Mouse (Mus musculus): ENCODE results near the gene A4gnt.
"Not testable (repeated sequence)": the region's sequence is repeated elsewhere in the genome, so short reads cannot be mapped to it uniquely, and the experiment has no call there.

The A4gnt gene

DNA sequence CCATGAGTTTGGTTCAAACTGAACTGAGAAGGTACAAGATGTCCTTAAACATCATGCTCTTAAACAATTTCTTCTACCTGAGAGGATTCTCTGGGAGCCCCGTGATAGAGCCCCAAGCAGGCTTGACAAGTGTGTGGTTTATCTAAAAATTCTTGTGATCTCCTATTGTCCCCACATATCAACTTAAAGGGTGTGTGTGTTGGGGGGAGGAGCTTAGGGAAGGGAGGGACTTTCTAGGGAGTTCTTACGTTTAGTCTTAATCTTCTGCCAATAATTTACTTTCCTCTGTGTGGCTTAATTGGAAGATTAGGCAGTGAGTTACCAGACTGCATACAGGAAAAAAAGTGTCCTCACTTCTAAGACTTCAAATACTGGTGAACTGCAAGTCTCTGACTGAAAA, at the start of gene A4gnt:
TSS of gene A4gnt (plus strand) at position 301 of the 400 bp plus-strand sequence.
- DNase-seq (ENCODE audit: extremely low spot score, low spot score) = no peak

DNA sequence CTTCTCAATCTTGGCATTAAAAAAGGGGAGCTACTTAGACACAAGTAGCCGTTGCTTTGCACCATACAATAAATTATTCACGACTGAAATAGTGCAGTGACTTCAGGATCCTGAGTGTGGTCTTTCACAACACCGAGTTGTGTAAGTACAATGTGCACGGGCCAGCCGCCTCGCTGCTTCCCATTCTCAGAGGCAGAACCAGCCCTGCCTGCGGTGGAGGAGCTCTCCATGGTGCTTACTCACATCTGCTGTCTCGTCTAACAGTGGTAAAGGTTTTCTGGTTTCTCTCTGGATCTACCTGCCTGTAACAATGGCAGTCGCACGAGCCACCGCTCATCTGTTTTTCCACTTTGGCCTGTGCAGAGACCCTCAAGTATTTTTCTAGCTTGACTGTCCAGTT, 48.6 kb upstream of the A4gnt start:
- DNase-seq (ENCODE audit: extremely low spot score, low spot score) = peak; percentile 53

DNA sequence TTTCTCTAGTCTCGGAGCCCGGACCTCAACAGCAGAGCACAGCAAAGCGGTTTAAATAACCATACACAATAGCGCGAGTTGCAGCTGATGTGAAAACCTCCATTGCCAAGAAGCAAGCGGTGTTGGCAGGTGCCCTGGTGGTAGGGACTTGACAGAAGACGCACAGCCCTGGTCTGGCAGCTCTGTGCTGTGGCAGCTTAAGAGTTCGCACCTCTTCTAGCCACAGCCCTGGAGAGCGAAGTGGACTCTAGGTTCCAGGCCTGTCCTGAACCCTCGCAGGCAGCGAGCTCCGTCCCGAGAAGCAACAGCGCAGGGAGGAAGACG, 44.3 kb upstream of the A4gnt start:
- DNase-seq (ENCODE audit: extremely low spot score, low spot score) = no peak

- peak; percentile 91 for DNase-seq (ENCODE audit: extremely low spot score, low spot score)
These were observed 43.8 kb upstream of the A4gnt start, which contains the start of gene Armc8 for GRCm38 (mm10) chr9:99568347-99569070. Gene Armc8, minus strand, starts transcription at chr9:99568899.

DNA sequence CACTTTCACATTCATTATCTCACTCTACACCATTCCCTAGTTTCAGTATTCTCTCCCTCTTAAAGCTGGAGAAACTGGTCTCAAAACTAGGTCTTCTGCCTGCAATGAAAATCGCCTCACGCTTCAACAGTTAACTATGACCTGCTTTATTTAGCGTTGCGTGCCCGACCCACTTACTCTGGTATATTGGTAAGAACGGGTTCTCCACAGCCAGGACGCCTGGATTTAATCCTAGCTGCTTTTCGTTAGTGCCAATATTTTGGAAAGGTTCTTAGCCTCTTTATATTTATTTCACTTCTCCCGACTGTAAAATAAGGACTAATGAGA, 43.3 kb upstream of the A4gnt start:
- peak; percentile 32 for DNase-seq (ENCODE audit: extremely low spot score, low spot score)

DNA sequence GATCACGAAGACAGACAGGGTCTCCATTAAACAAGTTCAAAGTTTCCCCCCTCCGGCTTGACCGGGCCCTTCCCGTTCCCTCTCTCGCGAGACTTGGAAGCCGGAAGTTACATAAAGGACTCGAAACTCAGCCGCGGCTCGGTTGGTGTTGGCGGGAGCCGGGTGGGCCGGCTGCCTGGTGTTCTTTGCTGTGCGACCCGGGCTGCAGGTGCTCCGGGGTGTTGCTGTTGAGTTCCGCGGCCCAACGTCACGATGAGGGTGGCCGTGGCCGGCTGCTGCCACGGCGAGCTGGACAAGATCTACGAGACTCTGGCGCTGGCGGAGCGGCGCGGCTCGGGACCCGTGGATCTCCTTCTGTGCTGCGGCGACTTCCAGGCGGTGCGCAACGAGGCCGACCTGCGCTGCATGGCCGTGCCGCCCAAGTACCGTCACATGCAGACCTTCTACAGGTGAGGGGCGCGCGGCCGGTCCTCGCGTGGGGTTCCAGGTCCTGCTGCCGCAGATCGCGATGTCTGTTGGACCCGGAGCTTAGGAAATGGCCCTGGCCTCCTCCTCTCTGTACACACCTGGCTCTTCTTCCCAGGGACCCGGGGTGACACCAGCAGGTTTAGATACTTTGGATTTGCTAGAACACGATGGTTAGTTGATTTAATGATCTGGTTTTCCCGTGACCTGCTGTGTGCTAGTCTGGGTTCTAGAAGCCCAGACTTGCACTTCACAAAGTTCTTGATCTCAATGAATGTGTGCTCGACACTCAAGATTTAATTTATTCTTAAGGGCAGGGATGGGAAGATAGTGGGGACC, 36.4 kb upstream of the A4gnt start, which contains the start of gene Dbr1:
TSS of gene Dbr1 (plus strand) at position 123 of the 804 bp plus-strand sequence.
- DNase-seq (ENCODE audit: extremely low spot score, low spot score) = peak; percentile 92

DNA sequence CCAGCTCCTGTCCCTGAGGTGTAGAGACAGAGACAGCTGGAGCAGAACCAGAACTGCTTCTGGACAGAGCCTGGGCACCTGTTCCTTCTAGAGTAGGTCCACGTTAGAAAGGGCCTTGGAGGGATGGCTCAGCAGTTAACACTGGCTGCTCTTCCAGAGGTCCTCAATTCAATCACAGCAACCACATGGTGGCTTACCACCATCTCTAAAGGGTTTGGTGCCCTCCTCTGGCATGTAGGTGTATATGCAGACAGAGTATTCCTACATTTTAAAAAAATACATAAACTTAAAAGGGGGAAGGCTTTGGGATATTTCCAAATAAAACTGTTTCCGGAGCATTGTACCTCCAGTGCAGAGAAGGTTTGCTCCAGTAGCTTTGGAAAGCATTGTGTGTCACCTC, 31.6 kb upstream of the A4gnt start:
- DNase-seq (ENCODE audit: extremely low spot score, low spot score) = peak; percentile 36

GRCm38 (mm10) chr9:99587505-99588202, 24.6 kb upstream of the A4gnt start:
- DNase-seq (ENCODE audit: extremely low spot score, low spot score) = peak; percentile 71

- DNase-seq (ENCODE audit: extremely low spot score, low spot score) = no peak
These were observed 21.2 kb upstream of the A4gnt start for GRCm38 (mm10) chr9:99591144-99591543.

DNA sequence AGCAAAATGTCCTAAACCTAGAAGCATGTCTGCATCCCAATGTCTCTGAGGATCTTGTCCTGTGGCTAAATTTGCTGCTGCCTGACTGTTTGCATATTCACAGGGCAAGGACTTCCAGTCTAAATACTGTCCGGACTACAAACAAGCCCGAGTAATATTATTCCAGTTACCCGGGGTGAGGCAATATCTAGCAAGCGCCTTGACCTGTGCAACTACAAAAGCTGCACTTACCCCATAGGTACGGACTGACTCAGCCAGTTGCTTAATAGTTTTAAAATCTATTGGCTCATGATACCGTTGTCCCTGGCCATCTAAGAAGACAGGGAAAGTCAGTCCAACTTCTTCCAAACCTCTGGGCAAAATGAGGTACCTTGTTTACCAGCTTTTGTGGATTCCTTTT, 13.2 kb upstream of the A4gnt start:
- not testable (repeated sequence) for DNase-seq (ENCODE audit: extremely low spot score, low spot score)

DNA sequence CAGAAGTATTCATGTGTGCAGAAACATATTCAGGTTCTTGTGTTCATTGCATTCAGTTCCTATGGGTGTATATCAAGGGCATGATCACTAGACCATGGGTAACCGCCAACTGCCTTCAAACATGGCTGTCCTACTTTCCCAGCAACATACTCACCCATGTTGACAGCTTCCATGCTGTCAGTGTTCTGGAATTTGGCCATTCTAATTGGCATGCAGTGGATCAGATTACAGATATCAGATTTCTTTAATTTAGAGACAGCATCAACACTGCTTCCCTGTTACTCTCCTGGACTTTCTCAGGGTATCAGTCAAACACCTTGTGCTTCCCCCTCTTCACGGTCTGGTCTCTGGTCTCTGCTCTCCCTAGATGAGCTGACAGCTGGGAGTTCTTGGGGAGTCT, 8.7 kb upstream of the A4gnt start:
- no peak for DNase-seq (ENCODE audit: extremely low spot score, low spot score)

DNA sequence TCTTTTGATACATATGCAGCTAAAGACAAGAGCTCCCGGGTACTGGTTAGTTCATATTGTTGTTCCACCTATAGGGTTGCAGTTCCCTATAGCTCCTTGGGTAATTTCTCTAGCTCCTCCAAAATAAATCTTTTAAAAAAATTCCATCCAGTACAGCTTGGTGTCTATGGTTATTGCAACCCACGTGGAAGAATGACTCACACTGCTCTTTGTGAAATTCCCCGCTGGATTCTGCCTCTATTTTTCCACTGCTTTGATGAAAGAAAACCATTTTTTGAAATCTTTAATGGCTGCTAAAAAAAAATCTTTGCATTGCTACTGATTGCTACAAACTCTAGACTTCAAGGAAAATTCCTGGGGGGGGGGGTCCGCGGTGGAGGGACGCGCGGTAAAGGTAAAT, 7.4 kb downstream of the A4gnt start:
- no peak for DNase-seq (ENCODE audit: extremely low spot score, low spot score)

DNA sequence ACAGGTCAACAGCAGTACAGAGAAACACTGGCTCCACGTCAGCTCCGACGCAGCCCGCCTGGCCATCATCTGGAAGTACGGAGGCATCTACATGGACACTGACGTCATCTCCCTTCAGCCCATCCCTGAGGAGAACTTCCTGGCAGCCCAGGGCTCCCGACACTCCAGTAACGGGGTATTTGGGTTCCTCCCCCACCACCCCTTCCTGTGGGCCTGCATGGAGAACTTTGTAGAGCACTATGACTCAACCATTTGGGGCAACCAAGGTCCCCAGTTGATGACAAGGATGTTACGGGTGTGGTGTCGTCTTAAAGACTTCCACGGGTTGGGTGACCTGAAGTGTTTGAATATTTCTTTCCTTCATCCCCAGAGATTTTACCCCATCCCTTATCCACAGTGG, 7.9 kb downstream of the A4gnt start:
- no peak for DNase-seq (ENCODE audit: extremely low spot score, low spot score)

DNA sequence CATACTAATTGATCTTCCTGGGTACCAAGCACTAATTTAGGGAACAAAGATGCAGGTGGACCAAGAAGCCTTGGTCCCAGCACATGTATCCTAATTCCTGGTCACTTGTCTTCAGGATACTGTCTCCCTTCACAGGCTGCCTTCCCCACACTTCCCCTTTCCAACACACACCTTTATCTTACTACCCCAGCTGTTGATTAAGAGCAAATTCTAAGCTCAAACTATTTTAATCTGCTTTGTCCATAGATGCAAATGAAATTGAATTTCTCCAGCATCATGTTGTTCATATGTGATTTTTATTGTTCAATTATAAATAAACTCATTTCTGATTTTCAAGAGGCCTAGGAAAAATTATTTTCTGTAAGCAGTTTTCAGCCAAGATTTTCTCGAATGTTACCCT, 9.7 kb downstream of the A4gnt start:
- no peak for DNase-seq (ENCODE audit: extremely low spot score, low spot score)

DNA sequence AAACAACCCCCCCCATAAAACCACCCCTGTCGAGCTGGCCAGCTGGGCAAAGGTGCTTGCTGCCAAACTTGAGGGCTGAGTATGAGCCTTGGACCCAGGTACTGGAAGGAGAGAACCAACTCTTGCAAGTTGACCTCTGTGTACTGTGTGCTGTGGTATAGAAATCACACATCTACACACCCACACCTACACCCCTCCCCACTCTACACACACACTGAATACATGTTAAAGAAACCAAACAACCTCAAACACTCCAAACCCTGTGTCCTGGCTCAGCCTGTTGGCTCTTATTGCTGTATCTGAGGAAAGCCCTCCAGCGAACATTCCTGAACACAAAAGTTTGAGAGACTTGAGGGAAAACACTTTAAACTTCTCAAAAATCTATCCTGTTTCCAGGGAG, 10.7 kb downstream of the A4gnt start:
- no peak for DNase-seq (ENCODE audit: extremely low spot score, low spot score)

DNA sequence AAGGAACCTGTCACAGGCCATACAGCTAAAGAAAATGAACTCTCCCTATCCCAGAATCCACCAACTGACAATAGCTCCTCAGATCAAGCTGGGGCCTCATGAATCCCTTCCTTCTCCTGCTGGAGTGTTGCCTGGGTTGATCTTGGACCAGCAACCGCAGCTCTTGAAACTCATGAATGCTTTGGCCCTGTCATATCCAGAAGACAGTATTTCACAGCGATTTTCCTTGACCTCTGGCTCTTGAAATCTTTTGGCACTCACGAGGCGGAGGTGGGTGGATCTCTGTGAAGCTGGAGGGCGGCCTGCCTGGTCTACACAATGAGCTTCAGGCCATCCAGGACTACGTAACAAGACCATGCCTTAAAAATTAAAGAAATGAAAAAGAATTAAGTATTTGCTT, 11.8 kb downstream of the A4gnt start:
- no peak for DNase-seq (ENCODE audit: extremely low spot score, low spot score)

DNA sequence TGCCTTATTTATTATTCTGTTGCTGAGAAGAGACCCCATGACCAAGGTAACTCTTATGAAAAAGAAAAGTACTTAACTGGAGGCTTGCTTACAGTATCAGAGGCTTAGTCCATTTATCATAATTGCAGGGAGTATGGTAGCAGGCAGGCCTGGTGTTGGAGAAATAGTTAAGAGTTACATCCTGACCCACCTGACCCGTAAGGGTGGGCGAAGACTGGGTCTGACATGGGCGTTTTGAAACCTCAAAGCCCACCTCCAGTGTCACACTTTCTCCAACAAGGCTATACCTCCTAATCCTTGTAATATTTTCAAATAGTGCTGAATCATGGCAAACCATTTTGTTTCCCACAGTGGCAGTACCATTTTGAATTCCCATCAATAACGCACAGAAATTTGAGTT, 16.3 kb downstream of the A4gnt start:
- no peak for DNase-seq (ENCODE audit: extremely low spot score, low spot score)

DNA sequence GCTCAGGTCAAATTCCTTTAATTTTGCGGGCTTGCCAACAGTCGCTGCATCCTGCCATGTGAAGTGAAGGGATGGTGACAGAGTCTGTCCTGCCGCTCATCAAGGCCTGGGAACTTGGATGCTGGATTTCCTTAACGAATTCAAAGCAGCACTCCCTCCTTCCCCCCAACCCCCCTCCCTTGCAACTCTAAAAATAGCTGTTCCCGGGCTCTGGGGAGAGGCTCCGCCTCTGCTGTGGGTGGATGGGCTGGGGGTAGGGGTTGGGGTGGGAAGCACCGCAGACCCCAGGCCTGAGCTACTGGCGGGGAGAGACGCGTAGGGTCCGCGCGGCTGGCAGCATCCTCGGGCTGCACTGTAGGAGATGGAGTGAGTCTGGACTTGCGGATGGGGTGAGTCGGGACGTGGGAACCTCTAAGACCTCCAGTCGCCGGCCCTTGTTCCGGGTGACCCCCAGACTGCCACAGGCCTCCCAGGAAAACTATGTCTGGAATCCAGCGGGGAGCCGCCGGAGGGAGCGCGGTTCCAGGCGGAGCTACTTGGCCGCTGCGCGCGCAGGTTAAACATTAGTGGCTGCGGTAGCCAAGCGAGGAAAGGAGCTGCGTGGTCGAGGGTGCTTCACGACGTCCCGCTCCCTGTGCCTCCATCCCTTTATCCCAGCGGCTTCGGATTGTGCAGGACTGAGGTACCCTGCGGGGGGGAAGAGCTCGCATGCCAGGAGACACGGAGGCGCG, 17.1 kb downstream of the A4gnt start, which contains the start of gene Dzip1l:
TSS of gene Dzip1l (plus strand) at position 216 of the 731 bp plus-strand sequence.
- DNase-seq (ENCODE audit: extremely low spot score, low spot score) = peak; percentile 85

- DNase-seq (ENCODE audit: extremely low spot score, low spot score) = no peak
These were observed 17.8 kb downstream of the A4gnt start for GRCm38 (mm10) chr9:99630071-99630470.

GRCm38 (mm10) chr9:99630528-99631125, 18.3 kb downstream of the A4gnt start:
- DNase-seq (ENCODE audit: extremely low spot score, low spot score) = peak; percentile 18

GRCm38 (mm10) chr9:99631781-99632180, 19.5 kb downstream of the A4gnt start:
- DNase-seq (ENCODE audit: extremely low spot score, low spot score) = no peak

Measured in neural tube, embryonic 10.5 days (tissue).